Mouse (Mus musculus) forebrain, embryonic 10.5 days (tissue): ENCODE measurements at regions not wholly inside any gene's neighbourhood (a gene's known extent, or its start where the extent isn't known, plus 50 kb on each side); places are given as distances from the start of the nearest gene placed in this dataset.

Experiments used
- DNase-seq: peaks from one replicate; pipeline ENCODE4 v3.0.0-alpha.2; 2017; ENCODE audit warnings: low spot score; ENCODE audit errors: extremely low spot score
- H3K27ac ChIP-seq: fragments of 300-500 bp; sonication (generic); 2 replicates; pipeline ENCODE4 v1.5.1; 2016; ENCODE audit warnings: mild to moderate bottlenecking
- H3K27me3 ChIP-seq: fragments of 300-500 bp; sonication (generic); 2 replicates; pipeline ENCODE4 v1.6.1; 2016; ENCODE audit warnings: mild to moderate bottlenecking; ENCODE audit not compliant: poor library complexity, severe bottlenecking
- H3K36me3 ChIP-seq: fragments of 300-500 bp; sonication (generic); replicated peaks from 2 replicates; pipeline ENCODE4 v1.6.1; 2016; ENCODE audit warnings: mild to moderate bottlenecking, moderate library complexity
- H3K4me1 ChIP-seq: fragments of 300-500 bp; sonication (generic); 2 replicates; pipeline ENCODE4 v1.6.1; 2016
- H3K4me3 ChIP-seq: fragments of 300-500 bp; sonication (generic); 2 replicates; pipeline ENCODE4 v1.5.1; 2016; ENCODE audit warnings: mild to moderate bottlenecking, moderate library complexity
- H3K9me3 ChIP-seq: fragments of 300-500 bp; sonication (generic); 2 replicates; pipeline ENCODE4 v1.6.1; 2016; ENCODE audit warnings: mild to moderate bottlenecking, moderate library complexity
- WGBS: fragments of 180-500 bp; shearing (Covaris S2); methylation state at CpG from one replicate; pipeline ENCODE4 v1.1.7; 2016; 5-methylcytosine and 5-hydroxymethylcytosine counted together

- Histone ChIP-seq H3K36me3 (no peaks in the 10 kb centered on the region), H3K4me1 (peaks cover 18% of the 10 kb centered on the region), H3K27me3 (peaks cover 17% of the 10 kb centered on the region), H3K27ac (no peak overlapping the region), H3K9me3 (no peaks in the 10 kb centered on the region), H3K4me3 (no peak overlapping the region)
- WGBS, result 8% methylated on average over 14 of the region's 14 CpGs
- peak; percentile 19 for DNase-seq
Measured at GRCm38 (mm10) chr7:71064446-71065391, 286.6 kb downstream of the Gm10295 start.

- no peaks in the 10 kb centered on the region for H3K4me1 ChIP-seq
- H3K27ac ChIP-seq, result no peak overlapping the region
- H3K27me3 ChIP-seq, result no peaks in the 10 kb centered on the region
- WGBS, result 87% methylated on average over 2 of the region's 2 CpGs
- no peak overlapping the region for H3K4me3 ChIP-seq
- no peak for DNase-seq
- no peaks in the 10 kb centered on the region for H3K9me3 ChIP-seq
- no peaks in the 10 kb centered on the region for H3K36me3 ChIP-seq
Measured at GRCm38 (mm10) chr7:71050825-71051224, 300.5 kb downstream of the Gm10295 start.

DNA sequence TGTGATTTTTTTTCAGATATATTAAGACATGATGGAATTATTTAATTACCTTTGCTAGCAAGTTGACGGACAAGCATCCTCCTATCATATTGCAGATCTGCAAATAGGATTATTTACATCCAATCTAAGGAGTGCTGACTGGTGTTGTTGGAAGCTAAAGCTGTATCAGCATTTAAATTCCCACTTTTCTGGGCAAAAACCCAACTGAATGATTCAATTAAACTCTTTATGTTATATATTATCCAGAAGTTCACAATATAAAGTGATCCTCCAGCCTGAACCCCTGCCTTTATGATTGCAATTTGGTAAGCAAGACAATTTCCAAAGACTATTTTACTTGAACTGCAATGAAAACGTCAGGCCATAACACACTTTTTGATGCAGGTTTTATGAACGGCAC is 304.1 kb downstream of the Gm10295 start:
- 83% methylated on average over 3 of the region's 3 CpGs for WGBS
- no peak for DNase-seq
- Histone ChIP-seq H3K27ac (no peak overlapping the region), H3K27me3 (no peaks in the 10 kb centered on the region), H3K4me1 (peaks cover 7% of the 10 kb centered on the region), H3K9me3 (no peaks in the 10 kb centered on the region), H3K36me3 (no peaks in the 10 kb centered on the region), H3K4me3 (no peak overlapping the region)

- no peak for DNase-seq
- no peaks in the 10 kb centered on the region for H3K36me3 ChIP-seq
- H3K9me3 ChIP-seq, result no peaks in the 10 kb centered on the region
- H3K4me1 ChIP-seq, result peaks cover 7% of the 10 kb centered on the region
- H3K4me3 ChIP-seq, result no peak overlapping the region
- H3K27ac ChIP-seq, result no peak overlapping the region
- WGBS, result 73% methylated on average over 1 of the region's 1 CpGs
- H3K27me3 ChIP-seq, result no peaks in the 10 kb centered on the region
Measured at GRCm38 (mm10) chr7:71046596-71046995, 304.7 kb downstream of the Gm10295 start.

- Histone ChIP-seq H3K27me3 (no peaks in the 10 kb centered on the region), H3K27ac (no peak overlapping the region), H3K4me1 (peaks cover 7% of the 10 kb centered on the region), H3K36me3 (no peaks in the 10 kb centered on the region), H3K4me3 (no peak overlapping the region), H3K9me3 (no peaks in the 10 kb centered on the region)
- 90% methylated on average over 5 of the region's 5 CpGs for WGBS
- DNase-seq, result no peak
Measured at GRCm38 (mm10) chr7:71043789-71044188, 307.5 kb downstream of the Gm10295 start.

DNA sequence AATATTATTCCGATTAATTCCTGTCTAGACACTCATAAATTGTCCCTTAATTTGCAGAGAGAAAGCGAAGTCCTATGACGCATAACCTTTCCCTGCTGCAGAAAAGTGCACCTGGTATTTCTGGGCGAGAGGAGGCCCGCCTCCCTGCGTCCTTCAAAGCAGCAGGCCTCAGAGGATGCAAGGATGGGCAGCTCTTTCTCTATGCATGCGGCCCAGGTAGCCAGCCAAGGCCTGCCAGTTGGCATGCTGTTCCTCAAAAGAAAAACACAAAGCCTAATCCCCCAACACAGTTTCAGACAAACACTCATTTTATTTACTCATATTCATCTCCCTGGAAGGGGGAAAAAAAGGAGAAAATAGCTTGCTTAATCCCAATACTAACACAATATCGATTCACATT is 308.2 kb downstream of the Gm10295 start:
- Histone ChIP-seq H3K9me3 (no peaks in the 10 kb centered on the region), H3K4me1 (peaks cover 7% of the 10 kb centered on the region), H3K4me3 (no peak overlapping the region), H3K27me3 (no peaks in the 10 kb centered on the region), H3K36me3 (no peaks in the 10 kb centered on the region), H3K27ac (no peak overlapping the region)
- no peak for DNase-seq
- 67% methylated on average over 8 of the region's 8 CpGs for WGBS

DNA sequence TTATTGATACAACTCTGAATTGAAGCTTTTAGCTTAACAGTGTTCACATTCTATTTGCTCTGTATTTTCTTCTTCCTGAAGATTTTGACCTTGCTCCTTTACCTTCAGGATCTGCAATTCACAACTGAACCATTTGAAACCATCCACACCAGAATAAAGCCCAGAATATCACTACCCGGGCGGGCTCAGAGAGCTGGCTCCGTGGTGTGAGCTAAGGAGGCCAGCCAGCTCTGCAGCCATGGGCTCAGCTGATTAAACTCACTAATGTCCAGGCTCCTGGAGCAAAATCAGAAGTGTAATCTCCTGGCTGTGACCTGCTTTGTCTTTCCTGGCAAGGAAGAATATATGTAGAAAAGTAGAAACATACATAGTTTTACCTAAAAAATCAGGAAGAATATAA is 309.9 kb downstream of the Gm10295 start:
- Histone ChIP-seq H3K9me3 (no peaks in the 10 kb centered on the region), H3K4me3 (no peak overlapping the region), H3K4me1 (peaks cover 7% of the 10 kb centered on the region), H3K27ac (no peak overlapping the region), H3K36me3 (no peaks in the 10 kb centered on the region), H3K27me3 (no peaks in the 10 kb centered on the region)
- DNase-seq, result no peak
- 84% methylated on average over 3 of the region's 3 CpGs for WGBS

GRCm38 (mm10) chr7:71040846-71041245 is 310.4 kb downstream of the Gm10295 start:
- Histone ChIP-seq H3K27ac (no peak overlapping the region), H3K9me3 (no peaks in the 10 kb centered on the region), H3K4me1 (peaks cover 7% of the 10 kb centered on the region), H3K27me3 (no peaks in the 10 kb centered on the region), H3K4me3 (no peak overlapping the region), H3K36me3 (no peaks in the 10 kb centered on the region)
- WGBS, result 91% methylated on average over 3 of the region's 3 CpGs
- no peak for DNase-seq

- Histone ChIP-seq H3K4me3 (no peak overlapping the region), H3K9me3 (no peaks in the 10 kb centered on the region), H3K27ac (no peak overlapping the region), H3K4me1 (peaks cover 6% of the 10 kb centered on the region), H3K27me3 (no peaks in the 10 kb centered on the region), H3K36me3 (no peaks in the 10 kb centered on the region)
- WGBS, result 86% methylated on average over 5 of the region's 5 CpGs
- no peak for DNase-seq
Measured at GRCm38 (mm10) chr7:71038537-71038936, 312.7 kb downstream of the Gm10295 start.

- 86% methylated on average over 12 of the region's 12 CpGs for WGBS
- Histone ChIP-seq H3K27ac (no peak overlapping the region), H3K27me3 (no peaks in the 10 kb centered on the region), H3K9me3 (no peaks in the 10 kb centered on the region), H3K4me1 (no peaks in the 10 kb centered on the region), H3K4me3 (no peak overlapping the region), H3K36me3 (no peaks in the 10 kb centered on the region)
- no peak for DNase-seq
Measured at GRCm38 (mm10) chr7:71033121-71033520, 318.2 kb downstream of the Gm10295 start.

- peaks cover 6% of the 10 kb centered on the region; the same call in 1 of the 2 replicates for H3K9me3 ChIP-seq
- WGBS, result 25% methylated on average over 9 of the region's 9 CpGs
- no peaks in the 10 kb centered on the region for H3K36me3 ChIP-seq
- DNase-seq, result peak; percentile 15
- H3K4me1 ChIP-seq, result peaks cover 25% of the 10 kb centered on the region
- peaks cover 23% of the 10 kb centered on the region for H3K27me3 ChIP-seq
- peak overlapping the region; percentile 42 for H3K4me3 ChIP-seq
- H3K27ac ChIP-seq, result peak overlapping the region; percentile 80
Measured at GRCm38 (mm10) chr7:71023946-71024610, 327.2 kb downstream of the Gm10295 start.

DNA sequence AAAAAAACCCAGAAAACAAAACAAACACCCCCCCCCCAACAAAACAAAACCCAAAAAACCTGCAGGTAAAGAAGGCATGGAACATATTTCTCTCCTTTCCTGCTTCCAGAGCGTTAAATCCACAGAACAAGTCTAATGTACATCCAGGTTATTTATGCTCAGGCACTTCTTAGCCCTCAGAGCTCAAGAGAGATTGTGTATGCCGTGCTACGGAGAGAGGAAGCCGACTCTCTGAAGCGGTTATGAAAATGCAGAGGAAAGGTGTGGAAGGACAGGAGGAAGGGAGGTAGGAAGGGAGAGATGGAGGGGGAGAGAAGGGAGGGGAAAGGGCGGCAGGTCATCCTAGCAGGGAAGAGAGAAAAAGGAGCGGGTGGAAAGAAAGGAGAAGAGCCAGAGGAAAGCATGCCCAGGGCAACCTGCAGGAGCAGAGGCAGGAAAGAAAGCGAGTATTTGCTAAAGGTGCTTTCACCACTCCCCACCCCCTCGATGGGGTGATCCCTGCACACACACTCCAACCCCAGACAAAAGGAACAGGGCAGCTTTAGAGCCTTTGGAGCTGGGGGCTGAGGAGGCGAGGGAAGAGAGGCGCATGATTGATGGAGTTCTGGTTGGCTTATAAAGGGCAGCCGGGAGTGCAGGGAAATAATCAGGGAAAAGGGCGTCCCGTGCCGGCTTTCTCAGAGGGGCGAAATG is 327.9 kb downstream of the Gm10295 start:
- WGBS, result 12% methylated on average over 16 of the region's 16 CpGs
- Histone ChIP-seq H3K36me3 (no peaks in the 10 kb centered on the region), H3K4me3 (peak overlapping the region; percentile 42), H3K9me3 (peaks cover 6% of the 10 kb centered on the region; the same call in 1 of the 2 replicates), H3K4me1 (peaks cover 25% of the 10 kb centered on the region), H3K27me3 (peaks cover 23% of the 10 kb centered on the region), H3K27ac (peak overlapping the region; percentile 80)
- peak; percentile 45 for DNase-seq
